Mouse (Mus musculus): ENCODE data around the gene Sash1. TPM values are rescaled to one million over a fixed set of nuclear protein-coding genes. Genes with fewer than 3 reads are reported as not detected.
A peak's percentile ranks its signal among the peaks of the same experiment; 100 is the strongest.

Gene Sash1
- total RNA-seq, 2 experiments from 2014 or later = 60.0 to 64.3 TPM

DNA sequence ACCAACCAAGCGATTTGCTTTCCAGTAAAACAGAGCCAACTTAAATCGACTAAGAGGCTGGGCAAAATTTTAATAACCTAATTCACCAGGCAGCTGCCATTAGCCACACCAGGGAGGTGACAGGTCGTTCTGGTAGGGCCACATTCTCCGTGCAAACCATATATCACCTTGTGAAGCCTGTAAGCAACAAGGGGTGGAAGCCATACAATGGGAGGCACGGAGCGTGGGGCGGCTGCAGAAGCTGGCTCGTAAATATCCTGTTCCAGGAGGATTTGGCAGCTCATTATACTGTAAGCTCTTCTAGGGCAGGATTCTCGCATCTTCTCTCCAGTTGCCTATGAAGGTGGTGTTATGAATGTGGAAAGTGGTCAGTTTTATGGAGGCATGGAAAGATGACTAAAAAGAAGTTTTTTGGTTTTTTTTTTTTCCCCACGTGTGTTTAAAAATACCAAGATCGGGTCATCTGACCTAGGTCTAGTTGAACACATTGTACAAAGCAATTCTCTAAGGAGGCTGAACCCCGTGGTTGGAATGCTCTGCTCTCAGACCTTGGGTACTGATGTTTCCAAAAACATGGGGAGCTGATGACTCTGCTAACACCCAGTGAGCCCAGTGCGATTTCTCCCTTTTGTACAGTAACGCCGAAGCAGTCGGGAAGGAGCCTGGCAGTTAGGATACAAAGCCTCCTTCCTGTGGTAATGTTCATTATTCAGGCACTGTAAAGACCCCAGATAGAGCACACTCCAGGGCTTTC, 24.5 kb upstream of the Sash1 start:
- intact Hi-C loops (cut with DNase I) = no loop called here
- DNase-seq (ENCODE audit: low spot score in 2 of 2) = no peak

- no peak for DNase-seq (ENCODE audit: low spot score in 2 of 2)
- intact Hi-C loops (cut with DNase I) = no loop called here
These were observed 17.2 kb upstream of the Sash1 start for GRCm38 (mm10) chr10:8903086-8903485.

- DNase-seq (ENCODE audit: low spot score in 2 of 2) = no peak
- intact Hi-C loops (cut with DNase I) = no loop called here
These were observed 16.5 kb upstream of the Sash1 start for GRCm38 (mm10) chr10:8902412-8902811.

DNA sequence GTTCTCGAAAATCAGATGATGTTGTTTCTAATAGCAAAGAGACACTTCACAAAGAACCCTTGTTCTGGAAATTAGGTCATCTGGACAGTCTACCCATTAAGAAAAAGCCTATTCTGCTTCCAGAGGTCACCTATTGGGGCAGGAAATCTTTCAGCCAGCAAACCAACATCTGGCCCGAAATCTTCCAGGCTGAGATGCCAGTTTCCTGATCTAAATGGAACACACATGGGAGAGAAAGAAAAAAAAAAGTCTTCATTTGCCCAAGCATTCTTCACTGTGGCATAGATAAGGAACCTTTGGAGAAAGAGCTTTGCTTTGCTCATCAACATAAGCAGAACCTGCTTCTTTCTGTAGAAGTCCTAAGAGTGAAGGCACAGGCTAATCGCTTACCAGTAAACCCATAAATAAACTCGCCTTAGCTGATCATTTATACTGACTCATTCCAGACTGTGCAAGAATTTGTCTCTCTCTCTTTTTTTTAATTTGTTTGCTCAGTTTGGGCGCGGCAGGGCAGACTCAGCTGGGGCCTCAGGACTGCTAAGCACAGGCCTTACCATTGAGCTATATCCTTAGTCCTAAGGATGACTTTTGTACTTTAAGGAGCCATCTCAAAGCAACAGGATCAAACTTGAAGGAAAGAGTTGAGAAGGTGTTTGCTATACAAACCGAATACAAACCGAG, 13.1 kb upstream of the Sash1 start:
- intact Hi-C loops (cut with DNase I) = no loop called here
- DNase-seq (ENCODE audit: low spot score in 2 of 2) = peak in 1 of 2 experiments; percentile 21

GRCm38 (mm10) chr10:8898099-8898777, 12.4 kb upstream of the Sash1 start:
- DNase-seq (ENCODE audit: low spot score in 2 of 2) = no peak
- intact Hi-C loops (cut with DNase I) = no loop called here

DNA sequence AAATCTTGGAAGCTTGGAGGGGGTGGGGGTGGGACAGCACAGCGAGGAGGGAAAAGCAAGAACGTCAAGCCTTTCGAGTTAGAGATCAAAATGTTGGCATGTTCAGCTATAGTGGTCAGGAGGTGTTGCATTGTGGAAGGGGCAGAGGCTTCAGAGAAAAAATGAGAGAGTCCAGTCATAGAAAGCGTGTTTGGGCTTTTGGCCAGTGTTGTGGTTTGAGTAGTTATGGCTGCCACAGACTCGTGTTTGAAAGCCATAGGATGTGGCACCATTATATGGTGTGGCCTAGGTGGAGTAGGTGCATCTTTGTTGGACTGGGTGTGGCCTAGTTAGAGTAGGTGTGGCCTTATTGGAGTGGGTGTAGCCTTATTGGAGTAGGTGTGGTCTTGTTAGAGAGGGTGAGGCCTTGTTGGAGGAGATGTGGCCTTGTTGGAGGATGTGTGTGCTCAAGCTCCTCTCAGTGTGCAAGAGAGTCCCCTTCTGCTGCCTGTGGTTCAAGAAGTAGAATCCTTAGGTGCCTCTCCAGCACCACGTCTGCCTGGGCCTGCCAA, 9.2 kb upstream of the Sash1 start:
- no peak for DNase-seq (ENCODE audit: low spot score in 2 of 2)
- intact Hi-C loops (cut with DNase I) = no loop called here

DNA sequence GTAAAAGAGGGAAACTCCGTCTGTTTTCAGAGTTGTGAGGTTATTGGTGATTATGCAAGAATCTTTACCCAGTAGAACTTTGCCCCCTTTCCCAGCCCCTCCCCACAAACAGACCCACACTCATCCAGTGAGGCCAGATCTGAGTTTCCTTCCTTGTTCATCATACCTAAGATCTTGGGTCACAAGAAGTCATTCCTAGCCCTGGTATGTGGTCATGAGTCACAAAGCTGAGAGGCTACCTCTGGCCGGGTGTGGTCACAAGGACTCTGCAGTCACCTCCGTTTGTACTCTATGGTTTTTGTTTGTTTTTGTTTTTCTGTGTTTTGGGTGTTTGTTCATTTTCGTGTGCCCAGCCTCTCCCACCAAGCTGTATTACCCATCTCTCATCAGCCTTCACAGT, 4.6 kb upstream of the Sash1 start:
- intact Hi-C loops (cut with DNase I) = no loop called here
- DNase-seq (ENCODE audit: low spot score in 2 of 2) = no peak

DNA sequence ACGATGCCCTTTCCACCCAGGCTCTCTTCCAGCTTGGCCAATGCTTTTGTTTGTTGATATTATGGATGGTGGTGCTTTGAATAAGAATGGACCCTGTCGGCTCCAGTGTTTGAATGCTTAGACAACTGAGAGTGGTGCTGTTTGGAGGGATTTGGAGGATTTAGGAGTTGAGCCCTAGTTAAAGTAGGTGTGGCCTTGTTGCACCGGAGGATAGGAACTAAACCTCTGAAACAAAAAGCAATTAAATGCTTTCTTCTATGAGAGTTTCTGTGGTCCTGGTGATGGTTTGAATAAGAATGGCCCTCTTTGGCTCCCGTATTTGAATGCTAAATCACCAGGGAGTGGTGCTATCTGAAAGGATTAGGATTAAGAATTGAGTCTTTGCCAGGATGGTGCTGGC, 3.5 kb upstream of the Sash1 start:
- intact Hi-C loops (cut with DNase I) = loop anchor here (5.0 kb wide), 1 partner anchor 87 kb away; no protein-coding TSS in a partner anchor
- DNase-seq (ENCODE audit: low spot score in 2 of 2) = no peak

- DNase-seq (ENCODE audit: low spot score in 2 of 2) = no peak
- intact Hi-C loops (cut with DNase I) = loop anchor here (5.0 kb wide), 1 partner anchor 84 kb away; no protein-coding TSS in a partner anchor
These were observed 621 bp upstream of the Sash1 start for GRCm38 (mm10) chr10:8886528-8886854.

- DNase-seq (ENCODE audit: low spot score in 2 of 2) = no peak
- intact Hi-C loops (cut with DNase I) = loop anchor here (5.0 kb wide), 1 partner anchor 83 kb away; no protein-coding TSS in a partner anchor
These were observed 669 bp downstream of the Sash1 start for GRCm38 (mm10) chr10:8885201-8885600.

DNA sequence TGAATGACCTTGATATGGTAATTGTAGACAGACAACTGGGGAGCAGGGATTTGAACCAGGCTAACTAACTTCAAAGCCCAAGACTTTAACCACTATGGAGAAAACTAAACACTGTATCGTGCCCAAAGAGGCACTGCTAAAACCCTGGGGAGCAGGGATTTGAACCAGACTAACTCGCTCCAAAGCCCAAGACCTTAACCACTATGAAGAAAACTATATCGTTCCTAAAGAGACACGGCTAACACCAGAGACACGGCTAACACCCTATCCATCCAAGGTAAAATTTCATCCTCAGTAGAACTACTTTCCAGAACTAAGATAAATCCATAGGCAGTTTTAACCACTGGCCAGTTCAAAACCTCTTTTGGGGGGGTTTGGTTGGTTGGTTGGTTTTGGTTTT, 1.3 kb downstream of the Sash1 start:
- intact Hi-C loops (cut with DNase I) = loop anchor here (5.0 kb wide), 1 partner anchor 37 kb away; no protein-coding TSS in a partner anchor
- DNase-seq (ENCODE audit: low spot score in 2 of 2) = no peak

GRCm38 (mm10) chr10:8883686-8884085, 2.2 kb downstream of the Sash1 start:
- no peak for DNase-seq (ENCODE audit: low spot score in 2 of 2)
- intact Hi-C loops (cut with DNase I) = loop anchor here (5.0 kb wide), 1 partner anchor 36 kb away; no protein-coding TSS in a partner anchor

DNA sequence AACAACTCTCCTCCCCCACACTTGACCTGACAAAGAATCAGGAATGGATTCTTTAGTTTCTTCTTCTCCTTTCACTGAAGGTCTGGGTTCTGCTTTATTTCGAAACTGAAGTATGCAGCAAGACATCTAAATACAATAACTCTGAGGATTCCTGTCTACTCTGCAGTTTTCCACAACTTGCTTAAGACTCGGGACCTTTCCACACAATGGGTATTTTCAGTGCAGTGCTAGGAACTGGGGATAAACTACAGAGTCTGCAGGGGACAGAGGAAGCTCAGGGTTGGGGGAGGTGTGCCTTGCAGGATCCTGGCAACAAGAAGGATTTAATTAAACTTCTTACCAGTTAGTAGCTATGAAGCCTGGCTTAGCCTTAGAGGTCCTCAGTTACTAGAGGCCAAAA, 4.1 kb downstream of the Sash1 start:
- intact Hi-C loops (cut with DNase I) = loop anchor here (5.0 kb wide), 1 partner anchor 34 kb away; no protein-coding TSS in a partner anchor
- no peak for DNase-seq (ENCODE audit: low spot score in 2 of 2)

DNA sequence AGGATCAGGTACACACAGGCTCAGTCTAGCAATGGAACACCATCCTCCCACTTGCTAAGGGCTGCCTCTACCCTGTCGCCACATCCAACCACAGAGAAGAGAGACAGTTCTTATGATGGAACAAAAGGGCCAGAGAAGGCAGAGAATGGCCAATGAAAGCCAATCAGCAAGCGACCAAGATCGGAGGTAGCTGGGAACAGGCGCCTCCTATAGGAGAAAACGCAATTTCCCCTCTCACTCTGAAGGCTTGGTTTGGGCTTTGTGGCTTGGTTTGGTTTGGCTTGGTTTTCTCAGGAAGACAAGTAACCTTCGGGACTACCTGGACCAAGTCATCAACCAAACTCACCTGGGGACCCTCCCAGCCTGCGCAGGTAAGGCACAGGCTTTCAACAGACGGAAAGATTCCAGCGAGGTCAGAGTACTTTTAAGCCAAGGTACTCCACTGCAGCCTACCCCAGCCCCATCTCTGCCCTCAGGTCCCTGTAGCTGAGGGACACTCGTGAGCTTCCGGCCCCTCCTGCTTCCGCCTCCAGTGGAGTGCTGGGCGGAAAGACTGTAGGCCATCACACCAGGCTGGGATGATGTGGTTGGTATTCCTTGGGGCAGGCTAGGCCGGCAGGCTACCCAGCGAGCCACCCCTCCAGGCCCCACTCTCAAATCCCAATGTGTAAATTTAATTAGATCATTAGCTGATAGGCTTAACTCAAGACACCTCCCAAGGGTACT, 4.8 kb downstream of the Sash1 start:
- intact Hi-C loops (cut with DNase I) = loop anchor here (5.0 kb wide), 1 partner anchor 34 kb away; no protein-coding TSS in a partner anchor
- no peak for DNase-seq (ENCODE audit: low spot score in 2 of 2)

GRCm38 (mm10) chr10:8878824-8879223, 7.0 kb downstream of the Sash1 start:
- intact Hi-C loops (cut with DNase I) = no loop called here
- DNase-seq (ENCODE audit: low spot score in 2 of 2) = no peak

GRCm38 (mm10) chr10:8878381-8878780, 7.5 kb downstream of the Sash1 start:
- DNase-seq (ENCODE audit: low spot score in 2 of 2) = no peak
- intact Hi-C loops (cut with DNase I) = no loop called here

GRCm38 (mm10) chr10:8873631-8874370, 12.1 kb downstream of the Sash1 start:
- intact Hi-C loops (cut with DNase I) = no loop called here

DNA sequence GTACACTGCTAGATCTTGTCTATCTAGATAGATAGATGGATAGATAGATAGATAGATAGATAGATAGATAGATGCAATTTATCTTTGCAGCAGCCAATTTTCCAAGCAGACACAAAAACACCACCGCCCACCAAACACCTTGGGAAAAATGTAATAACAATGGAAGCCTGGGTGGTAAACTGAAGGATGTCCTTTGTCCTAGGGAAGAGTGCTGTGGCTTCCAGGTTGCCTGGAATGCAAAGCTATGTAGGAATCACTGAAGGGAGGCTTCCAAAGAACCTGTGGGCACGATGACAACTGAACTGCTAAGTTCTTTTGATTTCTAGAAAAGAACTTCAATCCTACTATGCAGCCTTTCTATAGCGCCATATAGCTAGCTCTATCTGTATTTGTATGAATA, 13.1 kb downstream of the Sash1 start:
- intact Hi-C loops (cut with DNase I) = no loop called here
- DNase-seq (ENCODE audit: low spot score in 2 of 2) = no peak

More at GRCm38 (mm10) chr10:8873631-8874370, 12.1 kb downstream of the Sash1 start:
- peak in 1 of 2 experiments; percentile 54 for DNase-seq (ENCODE audit: low spot score in 2 of 2)

DNA sequence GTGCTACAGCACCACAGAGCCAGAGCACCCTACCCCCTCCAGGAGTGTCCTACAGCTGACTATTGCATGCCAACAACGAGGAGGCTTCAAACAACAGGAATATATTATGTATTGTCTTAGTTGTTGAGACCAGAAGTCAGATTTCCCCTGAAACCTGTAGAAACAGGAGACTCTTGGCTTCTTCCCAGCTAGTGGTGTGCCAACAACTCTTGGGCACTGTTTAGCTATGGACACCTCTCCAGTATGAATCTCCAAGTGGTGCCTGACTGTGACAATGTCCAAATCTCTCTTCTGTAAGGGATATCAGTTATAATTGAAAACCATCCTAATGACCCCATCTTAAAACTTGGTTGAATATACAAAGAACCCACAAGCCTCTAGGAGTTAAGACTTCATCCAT, 13.9 kb downstream of the Sash1 start:
- DNase-seq (ENCODE audit: low spot score in 2 of 2) = no peak
- intact Hi-C loops (cut with DNase I) = no loop called here

Measured in left cerebral cortex, postnatal 14 days (tissue).